Mouse (Mus musculus) C2C12 (cell line): ENCODE results near the gene Abhd6. TPM values are rescaled to one million over a fixed set of nuclear protein-coding genes. Genes with fewer than 3 reads are reported as not detected.

Source experiments
- H3K27me3 ChIP-seq: one replicate; pipeline ENCODE4 v1.6.1; 2011; ENCODE audit not compliant: control insufficient read depth, insufficient read depth, insufficient read length
- H3K36me3 ChIP-seq: one replicate; pipeline ENCODE4 v1.6.1; 2011; ENCODE audit not compliant: control insufficient read depth, insufficient read depth
- H3K4me3 ChIP-seq: one replicate; pipeline ENCODE4 v1.5.1; 2011; ENCODE audit warnings: mild to moderate bottlenecking, control low read depth; ENCODE audit not compliant: poor library complexity, insufficient read depth, severe bottlenecking
- H3K79me2 ChIP-seq: one replicate; pipeline ENCODE4 v1.6.1; 2011; ENCODE audit not compliant: control insufficient read depth, insufficient read depth
- H3K79me3 ChIP-seq: one replicate; pipeline ENCODE4 v1.6.1; 2011; ENCODE audit warnings: low read depth, control low read depth
- H3ac ChIP-seq: one replicate; pipeline ENCODE3; 2011; ENCODE audit warnings: low read depth; ENCODE audit not compliant: control insufficient read depth, insufficient read length
- CEBPB ChIP-seq: IDR thresholded peaks from one replicate; pipeline ENCODE4 v1.6.1; 2011; ENCODE audit warnings: low read depth, mild to moderate bottlenecking, control low read depth, moderate library complexity
- CTCF ChIP-seq: IDR thresholded peaks from one replicate; pipeline ENCODE4 v1.5.1; 2011; ENCODE audit not compliant: control insufficient read depth, insufficient read depth, insufficient read length
- FOSL1 ChIP-seq: IDR thresholded peaks from one replicate; pipeline ENCODE4 v1.8.0; 2011; ENCODE audit warnings: mild to moderate bottlenecking, low read length; ENCODE audit not compliant: poor library complexity, insufficient read depth, severe bottlenecking
- MAX ChIP-seq: IDR thresholded peaks from one replicate; pipeline ENCODE4 v1.6.1; 2011; ENCODE audit warnings: mild to moderate bottlenecking, control low read depth
- MYOD1 ChIP-seq: IDR thresholded peaks from one replicate; pipeline ENCODE4 v1.6.1; 2011; ENCODE audit warnings: low read depth; ENCODE audit not compliant: control insufficient read depth, insufficient read length
- MYOG ChIP-seq: IDR thresholded peaks from one replicate; pipeline ENCODE4 v1.6.1; 2011; ENCODE audit not compliant: control insufficient read depth, insufficient read length; ENCODE audit errors: extremely low read depth
- USF1 ChIP-seq: IDR thresholded peaks from one replicate; pipeline ENCODE4 v1.6.1; 2011; ENCODE audit warnings: low read depth, mild to moderate bottlenecking, control low read depth, moderate library complexity
- polyA plus RNA-seq: library from polyadenylated mRNA; unstranded; fragments of >200 nt; fragmentation: generic; extraction: Trizol; gene quantifications from one replicate; pipeline ENCODE4 v1.2.1, GENCODE M21; 2012; ENCODE audit warnings: missing spikeins

The Abhd6 gene
- polyA plus RNA-seq, 1 experiment: 9.0 TPM

- Histone ChIP-seq H3ac (no peak overlapping the region), H3K4me3 (no peak overlapping the region), H3K36me3 (no peaks in the 10 kb centered on the region), H3K79me3 (no peaks in the 10 kb centered on the region), H3K27me3 (peaks cover 10% of the 10 kb centered on the region), H3K79me2 (no peaks in the 10 kb centered on the region)
- TF ChIP-seq MYOD1 (no peak), CTCF (no peak), USF1 (no peak), MAX (no peak), CEBPB (no peak), FOSL1 (no peak), MYOG (no peak)
These were observed 61.4 kb downstream of the Abhd6 start for GRCm38 (mm10) chr14:8063835-8064785.

DNA sequence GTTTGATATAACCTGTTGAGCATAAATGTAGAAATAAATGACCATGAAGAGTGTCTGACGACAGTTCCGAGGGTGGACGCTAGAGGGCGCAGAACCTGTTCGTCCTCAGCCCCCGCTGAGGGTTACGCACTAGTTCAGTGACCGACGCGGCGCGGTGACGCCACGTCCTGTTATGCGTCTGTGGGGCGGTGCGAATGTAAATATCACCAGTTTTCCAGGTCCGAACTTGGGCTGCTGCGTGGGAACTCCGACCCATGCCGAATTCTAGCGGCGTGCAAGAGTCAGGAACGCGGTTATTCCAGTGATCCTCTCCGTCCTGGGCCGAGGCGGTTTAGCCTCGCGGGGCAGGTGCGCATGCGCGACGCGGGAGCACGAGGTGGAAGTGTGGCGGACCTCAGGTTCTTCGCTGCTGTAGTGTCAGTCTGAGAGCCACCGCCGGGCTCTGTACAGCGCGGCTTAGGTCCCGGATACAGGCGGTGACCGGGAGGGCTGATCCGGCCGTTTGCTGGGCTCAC is 77.5 kb downstream of the Abhd6 start, which contains the start of gene Rpp14:
Gene Rpp14 (plus strand): TSS at position 203 of the 515 bp plus-strand sequence.
- H3K4me3 ChIP-seq: peak within 1 kb of the TSS; percentile 63
- H3K36me3 ChIP-seq: peaks cover 5% of the 10 kb centered on the region
- peaks cover 16% of the 10 kb centered on the region for H3K79me3 ChIP-seq
- TF ChIP-seq CTCF (peak; percentile 88), MAX (peak; percentile 90), MYOG (no peak)
- H3ac ChIP-seq: peak within 1 kb of the TSS; percentile 72
- H3K79me2 ChIP-seq: peaks cover 29% of the 10 kb centered on the region
- no peaks in the 10 kb centered on the region for H3K27me3 ChIP-seq

GRCm38 (mm10) chr14:8080718-8081117 is 78.0 kb downstream of the Abhd6 start:
- no peak for TF ChIP-seq FOSL1
- TF ChIP-seq MAX: peak; percentile 49
- Histone ChIP-seq H3K27me3 (no peaks in the 10 kb centered on the region), H3K79me3 (peaks cover 16% of the 10 kb centered on the region), H3ac (peak overlapping the region; percentile 72), H3K4me3 (peak overlapping the region; percentile 63), H3K79me2 (peaks cover 29% of the 10 kb centered on the region), H3K36me3 (peaks cover 5% of the 10 kb centered on the region)

GRCm38 (mm10) chr14:8082949-8083348 is 80.2 kb downstream of the Abhd6 start:
- H3K79me3 ChIP-seq: peaks cover 16% of the 10 kb centered on the region
- H3K4me3 ChIP-seq: no peak overlapping the region
- no peaks in the 10 kb centered on the region for H3K27me3 ChIP-seq
- TF ChIP-seq MAX: no peak
- no peak for TF ChIP-seq USF1
- TF ChIP-seq FOSL1: no peak
- TF ChIP-seq CEBPB: no peak
- TF ChIP-seq MYOD1: no peak
- TF ChIP-seq CTCF: no peak
- TF ChIP-seq MYOG: no peak
- H3K36me3 ChIP-seq: peaks cover 11% of the 10 kb centered on the region
- H3K79me2 ChIP-seq: peaks cover 29% of the 10 kb centered on the region
- H3ac ChIP-seq: no peak overlapping the region

- Histone ChIP-seq H3K79me2 (no peaks in the 10 kb centered on the region), H3ac (no peak overlapping the region), H3K79me3 (no peaks in the 10 kb centered on the region), H3K27me3 (no peaks in the 10 kb centered on the region), H3K4me3 (no peak overlapping the region), H3K36me3 (peaks cover 25% of the 10 kb centered on the region)
- TF ChIP-seq MAX (no peak), FOSL1 (no peak), CEBPB (no peak), MYOD1 (no peak), USF1 (no peak), CTCF (no peak)
These were observed 86.3 kb downstream of the Abhd6 start for GRCm38 (mm10) chr14:8089016-8089415.

GRCm38 (mm10) chr14:8092573-8092972 is 89.9 kb downstream of the Abhd6 start:
- Histone ChIP-seq H3ac (no peak overlapping the region), H3K79me2 (no peaks in the 10 kb centered on the region), H3K4me3 (no peak overlapping the region), H3K36me3 (peaks cover 15% of the 10 kb centered on the region), H3K27me3 (no peaks in the 10 kb centered on the region), H3K79me3 (no peaks in the 10 kb centered on the region)
- TF ChIP-seq MYOD1 (no peak), MAX (no peak), CEBPB (no peak), FOSL1 (no peak), CTCF (no peak), MYOG (no peak), USF1 (no peak)
